Mouse (Mus musculus) small intestine, adult 2 months (tissue): ENCODE results near the gene Dlg2. TPM values are rescaled to one million over a fixed set of nuclear protein-coding genes. Genes with fewer than 3 reads are reported as not detected.

ENCODE experiments used
- H3K27ac ChIP-seq: fragments of 200-500 bp; 2 replicates; pipeline ENCODE4 v1.5.1; 2012; ENCODE audit warnings: low read depth, low read length, control low read depth, inconsistent platforms; ENCODE audit not compliant: insufficient read depth
- H3K27me3 ChIP-seq: fragments of 200-500 bp; 2 replicates; pipeline ENCODE4 v1.6.1; 2012; ENCODE audit warnings: mild to moderate bottlenecking, moderate library complexity, low read length, inconsistent platforms; ENCODE audit not compliant: control insufficient read depth, insufficient read depth
- H3K36me3 ChIP-seq: fragments of 200-500 bp; 2 replicates; pipeline ENCODE4 v1.6.1; 2012; ENCODE audit warnings: mild to moderate bottlenecking, low read length, control low read depth, inconsistent platforms; ENCODE audit not compliant: control insufficient read depth, insufficient read depth
- H3K4me1 ChIP-seq: fragments of 200-500 bp; 2 replicates; pipeline ENCODE4 v1.6.1; 2012; ENCODE audit warnings: low read length, inconsistent platforms, mixed read lengths; ENCODE audit not compliant: control insufficient read depth, insufficient read depth, insufficient read length
- H3K4me3 ChIP-seq: fragments of 200-500 bp; 2 replicates; pipeline ENCODE4 v1.5.1; 2012; ENCODE audit warnings: low read depth, mild to moderate bottlenecking, control low read depth, inconsistent platforms, low read length, moderate library complexity
- CTCF ChIP-seq: fragments of 200-500 bp; IDR thresholded peaks from 2 replicates; pipeline ENCODE4 v1.5.1; 2012; ENCODE audit warnings: low read depth, mild to moderate bottlenecking, control low read depth, inconsistent platforms, low read length, moderate library complexity, mixed read lengths; ENCODE audit not compliant: insufficient replicate concordance, insufficient read length; ENCODE audit errors: extremely low read depth
- POLR2A ChIP-seq: fragments of 200-500 bp; IDR thresholded peaks from 2 replicates; pipeline ENCODE4 v1.6.1; 2012; ENCODE audit warnings: low read depth, mild to moderate bottlenecking, control low read depth, inconsistent platforms, low read length, moderate library complexity
- WGBS: fragments of 180-500 bp; shearing (Covaris S2); methylation state at CpG from one replicate; pipeline ENCODE4 v1.1.7; 2018; 5-methylcytosine and 5-hydroxymethylcytosine counted together
- polyA plus RNA-seq: library from polyadenylated mRNA; depleted of rRNA; stranded (reverse); fragments of >200 nt; gene quantifications from 2 replicates; pipeline ENCODE4 v1.2.3, GENCODE M21; 2012; rRNA removed

Gene Dlg2
- polyA plus RNA-seq, 1 experiment, result 0.38 TPM

DNA sequence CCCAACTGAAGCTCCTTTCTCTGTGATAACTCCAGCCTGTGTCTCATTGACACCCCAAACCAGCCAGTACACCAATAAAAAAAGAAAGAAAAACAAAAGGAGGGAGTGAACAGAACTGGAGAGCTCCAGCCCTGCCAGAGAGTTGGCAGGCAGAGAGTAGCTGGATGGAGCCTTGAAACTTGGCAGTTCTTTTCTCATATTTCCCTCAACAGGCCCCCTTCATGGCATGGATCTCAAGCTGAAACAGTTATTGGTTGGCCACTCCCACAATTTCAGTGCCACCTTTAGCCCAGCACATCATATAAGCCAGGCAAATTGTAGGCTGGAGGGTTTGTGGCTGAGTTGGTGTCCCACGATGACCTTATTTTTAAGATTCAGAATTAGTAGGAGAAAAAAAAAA, 2015.8 kb downstream of the Dlg2 start:
- Histone ChIP-seq H3K27ac (no peak overlapping the region), H3K27me3 (no peaks in the 10 kb centered on the region), H3K4me3 (no peak overlapping the region), H3K4me1 (no peaks in the 10 kb centered on the region), H3K36me3 (no peaks in the 10 kb centered on the region)
- TF ChIP-seq CTCF (no peak), POLR2A (no peak)
- WGBS, result 100% methylated on average over 1 of the region's 1 CpGs

DNA sequence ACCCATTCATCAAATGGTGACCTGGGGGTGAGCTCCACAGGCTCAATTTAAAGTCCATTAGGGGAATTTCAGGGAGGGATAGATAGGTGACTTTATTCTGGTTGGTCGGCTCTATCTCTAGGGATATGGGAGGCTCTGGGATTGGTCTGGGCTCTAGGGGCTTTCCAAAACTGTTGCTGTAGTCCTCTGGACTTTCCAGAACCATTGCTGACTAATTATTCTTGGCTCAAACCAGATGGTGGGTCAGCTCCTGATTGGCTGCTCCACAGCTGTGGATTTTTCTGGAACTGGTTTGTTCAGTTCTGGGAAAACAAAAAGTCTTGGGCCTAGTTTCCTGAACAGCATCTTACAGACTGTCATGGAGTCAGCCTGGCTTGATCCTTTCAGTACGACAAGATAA, 2017.0 kb downstream of the Dlg2 start:
- no peaks in the 10 kb centered on the region for H3K36me3 ChIP-seq
- H3K27me3 ChIP-seq, result no peaks in the 10 kb centered on the region

More for the DNA sequence above, 2017.0 kb downstream of the Dlg2 start:
- H3K27ac ChIP-seq, result no peak overlapping the region
- H3K4me1 ChIP-seq, result no peaks in the 10 kb centered on the region
- TF ChIP-seq CTCF (no peak), POLR2A (no peak)
- H3K4me3 ChIP-seq, result no peak overlapping the region
- 73% methylated on average over 2 of the region's 2 CpGs for WGBS

Other genes with a start within 250 kb of the Dlg2 start
- gene Ccdc83, start 210.9 kb upstream of the Dlg2 start, polyA plus RNA-seq, result not detected in 2 replicates
- gene Sytl2, start 174.4 kb upstream of the Dlg2 start, polyA plus RNA-seq, result 4.2 and 5.1 TPM in 2 replicates
- 0.14 TPM in 1 of 2 replicates, not detected in the other for gene Ccdc89, start 50.1 kb upstream of the Dlg2 start, polyA plus RNA-seq
- 18.1 and 31.3 TPM in 2 replicates for gene Crebzf, start 33.9 kb upstream of the Dlg2 start, polyA plus RNA-seq
- gene Tmem126a, start 19.4 kb upstream of the Dlg2 start, polyA plus RNA-seq, result 7.2 and 8.4 TPM in 2 replicates
- gene Tmem126b, start 671 bp upstream of the Dlg2 start, polyA plus RNA-seq, result 4.8 and 6.5 TPM in 2 replicates